ENCODE assay signal across 11 mouse cellular contexts in the genomic region with DNA sequence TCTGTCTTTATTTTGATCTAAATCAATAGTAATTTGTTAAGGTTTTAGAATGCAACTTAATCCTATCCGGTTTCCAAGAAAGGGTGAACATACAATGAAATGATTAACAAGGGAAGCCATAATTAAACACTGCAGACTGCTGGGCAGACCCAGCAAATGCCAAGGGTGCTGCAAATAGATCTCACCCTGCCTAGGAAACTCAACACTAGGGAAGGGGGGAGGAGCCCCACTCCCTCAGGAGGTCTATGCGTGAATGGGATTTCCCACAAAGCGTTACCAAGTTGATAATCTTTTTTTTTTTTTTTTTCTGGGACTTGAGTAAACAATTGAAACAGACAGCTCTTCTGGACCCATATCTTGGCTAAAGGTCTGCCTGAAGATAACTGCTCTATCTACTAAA.
"Had no signal": no experiment of that assay in that cellular context is flagged by ENCODE, and none has a peak within 500 bp of the region (broad histone marks: within the 10 kb centered on the region; RNA-seq: fewer than 3 reads in every experiment).

No protein-coding gene starts in this region.

- H3K9me3 ChIP-seq: limb, embryonic 13.5 days; midbrain, embryonic 10.5 days; neural tube, embryonic 12.5 days had no signal

- H3K9ac ChIP-seq: limb, embryonic 13.5 days; liver, embryonic 14.5 days; neural tube, embryonic 12.5 days had no signal

- H3K36me3 ChIP-seq: limb, embryonic 13.5 days; midbrain, embryonic 10.5 days; neural tube, embryonic 12.5 days had no signal

- H3K4me2 ChIP-seq: limb, embryonic 13.5 days; neural tube, embryonic 12.5 days had no signal

- ATAC-seq: intestine, embryonic 16.5 days had no signal

- H3K27me3 ChIP-seq: neural tube, embryonic 12.5 days had no signal

- H3K4me1 ChIP-seq: neural tube, embryonic 12.5 days had no signal

- DNase-seq: kidney, adult 2 months; left cerebral cortex, postnatal 4 days; lung, adult 2 months; lung, postnatal 4 days; thymus, postnatal 4 days had no signal

- H3K27ac ChIP-seq: limb, embryonic 13.5 days; liver, embryonic 14.5 days; midbrain, embryonic 10.5 days; neural tube, embryonic 12.5 days; stomach, postnatal 0 days had no signal

- H3K4me3 ChIP-seq: limb, embryonic 13.5 days; midbrain, embryonic 10.5 days; neural tube, embryonic 12.5 days had no signal
